Mouse (Mus musculus) Patski (cell line): ENCODE results near the gene Svs5. TPM values are rescaled to one million over a fixed set of nuclear protein-coding genes. Genes with fewer than 3 reads are reported as not detected.
A peak's percentile ranks its signal among the peaks of the same experiment; 100 is the strongest.
"Not testable (repeated sequence)": the region's sequence is repeated elsewhere in the genome, so short reads cannot be mapped to it uniquely, and the experiment has no call there.

ENCODE experiments used
- ATAC-seq: fragments of 100-300 bp; one replicate; pipeline ENCODE4 v1.8.0; 2021
- CTCF ChIA-PET: fragments of 350-600 bp; sonication (Branson Sonifier 250); formaldehyde crosslinking; loops from one replicate; lab custom pipeline; 2022; ENCODE audit warnings: inconsistent platforms; lab: Charles Lee
- POLR2A ChIA-PET: fragments of 350-600 bp; sonication (Branson Sonifier 250); formaldehyde crosslinking; loops from one replicate; lab custom pipeline; 2022; ENCODE audit warnings: antibody characterized with exemption, inconsistent platforms; lab: Charles Lee
- DNase-seq: peaks from one replicate; pipeline ENCODE4 v3.0.0-alpha.2; 2011; ENCODE audit warnings: low read depth, low spot score
- H3K27me3 ChIP-seq: fragments of 371-371 bp; one replicate; pipeline ENCODE4 v1.5.1; 2021
- CTCF ChIP-seq: fragments of 100-300 bp; IDR thresholded peaks from one replicate; pipeline ENCODE4 v1.5.1; 2021
- in situ Hi-C: fragments of 300-500 bp; cut with MboI; formaldehyde crosslinking; loops from 3 replicates; pipeline ENCODE4 v1.11.1; 2018; ENCODE audit warnings: low pct_unique_long_range_greater_than_20kb, mixed read lengths
- polyA plus RNA-seq: library from polyadenylated mRNA; unstranded; gene quantifications from one replicate; pipeline ENCODE4 v1.2.3, GENCODE M21; 2021

Svs5 gene
- polyA plus RNA-seq = not detected

GRCm38 (mm10) chr2:164332440-164332839, at the start of gene Svs5:
Gene Svs5, plus strand, starts transcription at chr2:164332740.
- H3K27me3 ChIP-seq, POLR2A ChIA-PET, ATAC-seq, CTCF ChIA-PET, DNase-seq: not testable (repeated sequence)
- in situ Hi-C loops = loop anchor here (10.0 kb wide), 1 partner anchor 198 kb away; no protein-coding TSS in a partner anchor

DNA sequence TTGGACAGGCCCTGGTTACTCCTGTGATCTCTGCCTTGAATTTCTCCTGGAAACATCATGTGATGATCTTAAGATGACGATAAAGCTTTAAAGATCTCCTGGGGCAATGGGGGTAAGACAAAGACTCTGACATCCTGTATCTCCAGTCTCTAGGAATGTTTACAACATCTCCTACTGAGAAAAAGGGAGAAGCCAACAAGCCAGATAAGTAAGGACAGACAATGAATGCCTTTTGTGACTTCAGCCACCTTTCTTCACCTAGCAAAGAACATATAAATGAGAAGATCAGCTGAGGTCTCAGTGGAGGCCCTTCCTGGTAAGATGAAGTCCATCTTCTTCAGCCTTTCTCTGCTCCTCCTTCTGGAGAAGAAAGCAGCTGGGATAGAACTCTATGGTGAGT, 43.6 kb upstream of the Svs5 start, which contains the start of gene Svs3a:
Gene Svs3a, plus strand, starts transcription at position 301 of the 400 bp plus-strand sequence.
- in situ Hi-C loops, ATAC-seq, CTCF ChIA-PET, DNase-seq, POLR2A ChIA-PET: not testable (repeated sequence)
- H3K27me3 ChIP-seq = peaks cover 12% of the 10 kb centered on the region

GRCm38 (mm10) chr2:164312599-164312998, 19.9 kb upstream of the Svs5 start:
- ChIA-PET CTCF (no interaction called here), POLR2A (no interaction called here)
- in situ Hi-C loops = no loop called here

DNA sequence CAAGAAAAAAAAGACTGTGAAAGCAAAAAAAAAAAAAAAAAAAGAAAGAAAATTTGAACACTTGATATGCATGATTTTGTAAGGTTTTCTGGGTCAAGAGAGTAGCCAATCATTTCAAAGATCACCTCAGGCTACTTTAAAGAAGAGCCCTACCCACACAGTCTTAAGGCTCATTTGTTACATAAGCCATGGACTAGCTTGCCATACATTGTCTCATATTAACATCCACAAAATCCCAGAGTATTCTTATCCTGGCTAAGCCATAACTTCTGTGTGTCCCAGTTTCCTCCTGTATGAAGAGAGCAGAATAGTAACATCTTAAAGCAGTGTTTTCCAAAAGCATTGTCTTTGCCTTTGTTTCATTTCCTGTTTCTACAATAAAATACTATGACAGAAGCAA, 17.1 kb upstream of the Svs5 start:
- POLR2A ChIA-PET, ATAC-seq, in situ Hi-C loops, DNase-seq, CTCF ChIA-PET: not testable (repeated sequence)
- peaks cover 29% of the 10 kb centered on the region for H3K27me3 ChIP-seq

More at GRCm38 (mm10) chr2:164312599-164312998, 19.9 kb upstream of the Svs5 start:
- DNase-seq (no peak), ATAC-seq (no peak)
- TF ChIP-seq CTCF = no peak
- peaks cover 12% of the 10 kb centered on the region for H3K27me3 ChIP-seq

GRCm38 (mm10) chr2:164316451-164316850, 16.1 kb upstream of the Svs5 start, which contains the start of gene Svs6:
Gene Svs6, plus strand, starts transcription at chr2:164316751.
- DNase-seq, in situ Hi-C loops, CTCF ChIA-PET: not testable (repeated sequence)

DNA sequence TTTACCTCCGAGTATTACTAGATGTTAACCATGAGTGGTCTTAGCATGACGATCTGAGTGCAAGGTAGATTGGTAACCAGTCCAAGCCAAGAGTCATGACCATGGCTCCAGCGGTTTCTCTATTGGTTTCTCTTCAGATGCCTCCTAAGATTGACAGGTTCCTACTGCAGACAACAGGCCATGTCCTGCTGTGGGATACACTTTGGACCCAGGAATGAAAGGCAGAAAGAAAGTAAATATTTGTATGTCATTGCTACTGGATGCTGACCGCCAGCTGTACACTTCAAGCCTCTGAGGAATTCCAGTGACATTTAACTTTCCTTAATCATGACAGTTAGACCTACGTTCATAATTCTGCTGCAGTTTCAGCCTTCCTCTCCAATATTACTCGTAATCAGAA, 11.6 kb upstream of the Svs5 start:
- DNase-seq (no peak), ATAC-seq (no peak)
- no peak for TF ChIP-seq CTCF
- in situ Hi-C loops = no loop called here
- CTCF ChIA-PET = no interaction called here
- peaks cover 44% of the 10 kb centered on the region for H3K27me3 ChIP-seq
- POLR2A ChIA-PET = no interaction called here

More at GRCm38 (mm10) chr2:164316451-164316850, 16.1 kb upstream of the Svs5 start, which contains the start of gene Svs6:
- POLR2A ChIA-PET, ATAC-seq: not testable (repeated sequence)
- H3K27me3 ChIP-seq = peaks cover 29% of the 10 kb centered on the region

DNA sequence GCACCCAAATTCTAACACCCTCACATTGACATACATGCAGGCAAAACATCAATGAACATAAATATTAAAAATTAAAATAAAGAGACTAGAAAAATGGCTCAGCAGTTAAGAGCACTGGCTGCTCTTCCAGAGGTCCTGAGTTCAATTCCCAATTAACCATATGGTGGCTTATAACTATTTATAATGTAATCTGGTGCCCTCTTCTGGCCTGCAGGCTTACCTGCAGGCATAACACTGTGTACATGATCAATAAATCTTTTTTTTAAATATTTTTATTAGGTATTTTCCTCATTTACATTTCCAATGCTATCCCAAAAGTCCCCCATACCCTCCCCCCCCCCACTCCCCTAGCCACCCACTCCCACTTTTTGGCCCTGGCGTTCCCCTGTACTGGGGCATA, 11.2 kb downstream of the Svs5 start:
- in situ Hi-C loops = loop anchor here (10.0 kb wide), 1 partner anchor 239 kb away; no protein-coding TSS in a partner anchor
- ChIA-PET POLR2A (interaction anchor here (0.6 kb wide), 2 partner anchors 291 to 308 kb away, joined by 3 to 6 read pairs; no protein-coding TSS in a partner anchor), CTCF (interaction anchor here (1.7 kb wide), 1 partner anchor 18 kb away, joined by 4 read pairs; no protein-coding TSS in a partner anchor)
- not testable (repeated sequence) for H3K27me3 ChIP-seq, ATAC-seq, DNase-seq
- peak; percentile 57 for TF ChIP-seq CTCF

GRCm38 (mm10) chr2:164347697-164348096, 15.2 kb downstream of the Svs5 start:
- in situ Hi-C loops = loop anchor here (10.0 kb wide), 1 partner anchor 243 kb away; no protein-coding TSS in a partner anchor
- POLR2A ChIA-PET, DNase-seq, H3K27me3 ChIP-seq, ATAC-seq: not testable (repeated sequence)
- peak; percentile 36 for TF ChIP-seq CTCF
- CTCF ChIA-PET = interaction anchor here (1.2 kb wide), 1 partner anchor 222 kb away, joined by 3 read pairs; no protein-coding TSS in a partner anchor

- ChIA-PET CTCF (no interaction called here), POLR2A (no interaction called here)
- no peak for DNase-seq
- no peaks in the 10 kb centered on the region for H3K27me3 ChIP-seq
- peak; percentile 53 for TF ChIP-seq CTCF
- ATAC-seq = no peak
- in situ Hi-C loops = loop anchor here (10.0 kb wide), 1 partner anchor 244 kb away; no protein-coding TSS in a partner anchor
These were observed 16.4 kb downstream of the Svs5 start for GRCm38 (mm10) chr2:164348980-164349379.

- DNase-seq = no peak
- no peaks in the 10 kb centered on the region for H3K27me3 ChIP-seq
- TF ChIP-seq CTCF = no peak
- in situ Hi-C loops = loop anchor here (5.0 kb wide), 1 partner anchor 35 kb away; the partner anchor contains the start of gene Slpi
- CTCF ChIA-PET = no interaction called here
- no peak for ATAC-seq
- POLR2A ChIA-PET = interaction anchor here (0.5 kb wide), 1 partner anchor 159 kb away, joined by 3 read pairs; no protein-coding TSS in a partner anchor
These were observed 20.2 kb downstream of the Svs5 start for GRCm38 (mm10) chr2:164352697-164353096.

GRCm38 (mm10) chr2:164353356-164353755, 20.8 kb downstream of the Svs5 start:
- ChIA-PET POLR2A (no interaction called here), CTCF (interaction anchor here (3.2 kb wide), 1 partner anchor 36 kb away, joined by 11 read pairs; the partner anchor contains the start of gene Slpi)
- TF ChIP-seq CTCF = no peak
- in situ Hi-C loops = loop anchor here (5.0 kb wide), 1 partner anchor 34 kb away; the partner anchor contains the start of gene Slpi
- ATAC-seq (no peak), DNase-seq (no peak)
- no peaks in the 10 kb centered on the region for H3K27me3 ChIP-seq
